Mouse (Mus musculus): ENCODE results near the gene Olfr734. TPM values are rescaled to one million over a fixed set of nuclear protein-coding genes. Genes with fewer than 3 reads are reported as not detected.

The Olfr734 gene
- polyA plus RNA-seq, 1 experiment from 2014 or later = not detected

- TF ChIP-seq CTCF (IDR thresholded peaks at IDR 0.05; ENCODE audit: low read depth) = no peak
- WGBS = 90% methylated on average over 2 of the region's 2 CpGs
- Histone ChIP-seq H3K9me3 (ENCODE audit: control insufficient read depth) (no peaks in the 10 kb centered on the region), H3K27ac (ENCODE audit: low read depth, low read length) (no peak within 1 kb of the TSS), H3K9ac (ENCODE audit: low read depth, low read length) (no peak within 1 kb of the TSS), H3K4me2 (replicated peaks; ENCODE audit: low read depth) (no peak within 1 kb of the TSS), H3K27me3 (replicated peaks; ENCODE audit: control insufficient read depth, insufficient read depth, low read length) (no peaks in the 10 kb centered on the region), H3K4me3 (ENCODE audit: low read depth, low read length) (no peak within 1 kb of the TSS), H3K36me3 (ENCODE audit: control insufficient read depth, insufficient read depth) (no peaks in the 10 kb centered on the region), H3K4me1 (replicated peaks; ENCODE audit: control insufficient read depth, insufficient read depth, low read length) (no peaks in the 10 kb centered on the region)
- no peak for ATAC-seq
Observed at GRCm38 (mm10) chr14:50348796-50349195, 22.2 kb upstream of the Olfr734 start, which contains the start of gene Olfr735. Olfr735 (minus strand) TSS chr14:50348872.

GRCm38 (mm10) chr14:50301422-50301821, 25.1 kb downstream of the Olfr734 start, which contains the start of gene Olfr733:
Olfr733 (minus strand) TSS chr14:50301522.
- H3K36me3 ChIP-seq (ENCODE audit: control insufficient read depth, insufficient read depth) = no peaks in the 10 kb centered on the region
- no peaks in the 10 kb centered on the region for H3K4me1 ChIP-seq (replicated peaks; ENCODE audit: control insufficient read depth, insufficient read depth, low read length)
- H3K27ac ChIP-seq (ENCODE audit: low read depth, low read length) = no peak within 1 kb of the TSS
- H3K27me3 ChIP-seq (replicated peaks; ENCODE audit: control insufficient read depth, insufficient read depth, low read length) = no peaks in the 10 kb centered on the region
- ATAC-seq = no peak
- no peak within 1 kb of the TSS for H3K9ac ChIP-seq (ENCODE audit: low read depth, low read length)
- H3K4me3 ChIP-seq (ENCODE audit: low read depth, low read length) = no peak within 1 kb of the TSS
- no peak for TF ChIP-seq CTCF (IDR thresholded peaks at IDR 0.05; ENCODE audit: low read depth)
- H3K4me2 ChIP-seq (replicated peaks; ENCODE audit: low read depth) = no peak within 1 kb of the TSS
- H3K9me3 ChIP-seq (ENCODE audit: control insufficient read depth) = no peaks in the 10 kb centered on the region

- H3K4me3 ChIP-seq (ENCODE audit: low read depth, low read length) = no peak within 1 kb of the TSS
- TF ChIP-seq CTCF (IDR thresholded peaks at IDR 0.05; ENCODE audit: low read depth) = no peak
- H3K4me2 ChIP-seq (replicated peaks; ENCODE audit: low read depth) = no peak within 1 kb of the TSS
- 88% methylated on average over 1 of the region's 1 CpGs for WGBS
- H3K27me3 ChIP-seq (replicated peaks; ENCODE audit: control insufficient read depth, insufficient read depth, low read length) = no peaks in the 10 kb centered on the region
- H3K36me3 ChIP-seq (ENCODE audit: control insufficient read depth, insufficient read depth) = no peaks in the 10 kb centered on the region
- H3K27ac ChIP-seq (ENCODE audit: low read depth, low read length) = no peak within 1 kb of the TSS
- no peaks in the 10 kb centered on the region for H3K9me3 ChIP-seq (ENCODE audit: control insufficient read depth)
- no peak for ATAC-seq
- no peak within 1 kb of the TSS for H3K9ac ChIP-seq (ENCODE audit: low read depth, low read length)
- no peaks in the 10 kb centered on the region for H3K4me1 ChIP-seq (replicated peaks; ENCODE audit: control insufficient read depth, insufficient read depth, low read length)
Observed at GRCm38 (mm10) chr14:50284106-50284505, 42.5 kb downstream of the Olfr734 start, which contains the start of gene Olfr732. Olfr732 (minus strand) TSS chr14:50284206.

Other genes starting within 250 kb of the Olfr734 start
- gene Olfr726, start 235.8 kb downstream of the Olfr734 start, polyA plus RNA-seq (2015; fragmentation: Nextera tagmentation; extraction: Ambion mirVana) = not detected in 2 replicates
- gene Olfr727, start 203.6 kb downstream of the Olfr734 start, polyA plus RNA-seq (2015; fragmentation: Nextera tagmentation; extraction: Ambion mirVana) = not detected in 2 replicates
- gene Olfr728, start 184.1 kb downstream of the Olfr734 start, polyA plus RNA-seq (2015; fragmentation: Nextera tagmentation; extraction: Ambion mirVana) = not detected in 2 replicates
- gene Olfr729, start 173.9 kb downstream of the Olfr734 start, polyA plus RNA-seq (2015; fragmentation: Nextera tagmentation; extraction: Ambion mirVana) = not detected in 2 replicates
- not detected in 2 replicates for gene Olfr730, start 138.6 kb downstream of the Olfr734 start, polyA plus RNA-seq (2015; fragmentation: Nextera tagmentation; extraction: Ambion mirVana)
- gene Olfr731, start 84.9 kb downstream of the Olfr734 start, polyA plus RNA-seq (2015; fragmentation: Nextera tagmentation; extraction: Ambion mirVana) = not detected in 2 replicates
- gene Olfr732, start 42.6 kb downstream of the Olfr734 start, polyA plus RNA-seq (2015; fragmentation: Nextera tagmentation; extraction: Ambion mirVana) = not detected in 2 replicates
- not detected in 2 replicates for gene Olfr733, start 25.2 kb downstream of the Olfr734 start, polyA plus RNA-seq (2015; fragmentation: Nextera tagmentation; extraction: Ambion mirVana)
- not detected in 2 replicates for gene Olfr735, start 22.1 kb upstream of the Olfr734 start, polyA plus RNA-seq (2015; fragmentation: Nextera tagmentation; extraction: Ambion mirVana)
- gene Tlr11, start 31.2 kb upstream of the Olfr734 start, polyA plus RNA-seq (2015; fragmentation: Nextera tagmentation; extraction: Ambion mirVana) = 0.07 and 0.08 TPM in 2 replicates
- gene Olfr736, start 54.4 kb upstream of the Olfr734 start, polyA plus RNA-seq (2015; fragmentation: Nextera tagmentation; extraction: Ambion mirVana) = not detected in 2 replicates
- gene Olfr738, start 80.8 kb upstream of the Olfr734 start, polyA plus RNA-seq (2015; fragmentation: Nextera tagmentation; extraction: Ambion mirVana) = not detected in 2 replicates
- not detected in 2 replicates for gene Olfr739, start 91.9 kb upstream of the Olfr734 start, polyA plus RNA-seq (2015; fragmentation: Nextera tagmentation; extraction: Ambion mirVana)
- gene Olfr740, start 118.8 kb upstream of the Olfr734 start, polyA plus RNA-seq (2015; fragmentation: Nextera tagmentation; extraction: Ambion mirVana) = not detected in 2 replicates
- not detected in 2 replicates for gene Olfr741, start 146.0 kb upstream of the Olfr734 start, polyA plus RNA-seq (2015; fragmentation: Nextera tagmentation; extraction: Ambion mirVana)
- gene Olfr742, start 176.8 kb upstream of the Olfr734 start, polyA plus RNA-seq (2015; fragmentation: Nextera tagmentation; extraction: Ambion mirVana) = not detected in 2 replicates
- gene Olfr743, start 195.1 kb upstream of the Olfr734 start, polyA plus RNA-seq (2015; fragmentation: Nextera tagmentation; extraction: Ambion mirVana) = not detected in 2 replicates